Mouse (Mus musculus): ENCODE data around the gene Il2rb.

Il2rb gene

DNA sequence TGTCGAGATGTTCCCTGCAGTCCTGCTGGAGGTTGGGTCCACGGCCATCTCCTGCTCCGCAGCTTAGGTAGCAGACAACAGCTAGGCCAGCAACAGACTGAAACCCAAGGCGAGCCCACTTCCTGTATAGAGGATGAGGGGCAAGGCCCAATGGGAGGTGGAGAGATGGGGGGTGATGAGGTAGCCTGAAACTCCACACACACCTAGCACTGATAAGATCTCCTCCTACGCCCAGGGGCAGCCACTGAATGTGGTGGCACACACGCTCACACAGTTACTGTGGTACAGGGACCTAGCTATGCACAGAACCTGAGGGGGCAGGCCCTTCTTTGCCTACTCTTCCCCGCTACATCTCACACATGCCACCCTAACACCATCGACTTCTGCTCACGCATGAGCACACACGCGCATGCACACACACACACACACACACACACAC lies at the start of gene Il2rb:
Gene Il2rb (minus strand): TSS at position 304 of the 439 bp plus-strand sequence.
- DNase-seq = no peak

DNA sequence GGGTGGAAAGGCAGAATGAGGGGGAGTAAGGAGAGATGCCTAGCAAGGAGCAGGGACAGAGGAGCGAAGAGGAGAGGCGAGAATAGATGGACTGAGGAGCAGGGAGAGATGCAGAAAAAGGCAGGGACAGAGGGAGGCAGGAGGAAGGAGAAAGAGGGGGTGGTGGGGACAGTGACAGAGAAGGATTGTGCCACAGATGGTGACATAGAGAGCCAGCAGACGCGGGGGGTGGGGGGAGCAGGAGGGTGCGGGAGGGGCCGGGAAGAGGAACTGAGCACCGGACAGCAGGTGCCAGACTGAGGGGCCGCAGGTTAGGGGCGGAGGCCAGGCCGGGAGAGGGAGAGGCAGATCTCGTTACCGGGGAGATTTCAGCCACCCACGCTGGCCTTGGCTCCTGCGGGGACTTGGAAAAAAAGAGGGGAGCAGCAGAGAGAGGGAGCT lies 49.5 kb upstream of the Il2rb start, which contains the start of gene Sstr3:
Gene Sstr3 (minus strand): TSS at position 125 of the 441 bp plus-strand sequence.
- peak; percentile 72 for DNase-seq

DNA sequence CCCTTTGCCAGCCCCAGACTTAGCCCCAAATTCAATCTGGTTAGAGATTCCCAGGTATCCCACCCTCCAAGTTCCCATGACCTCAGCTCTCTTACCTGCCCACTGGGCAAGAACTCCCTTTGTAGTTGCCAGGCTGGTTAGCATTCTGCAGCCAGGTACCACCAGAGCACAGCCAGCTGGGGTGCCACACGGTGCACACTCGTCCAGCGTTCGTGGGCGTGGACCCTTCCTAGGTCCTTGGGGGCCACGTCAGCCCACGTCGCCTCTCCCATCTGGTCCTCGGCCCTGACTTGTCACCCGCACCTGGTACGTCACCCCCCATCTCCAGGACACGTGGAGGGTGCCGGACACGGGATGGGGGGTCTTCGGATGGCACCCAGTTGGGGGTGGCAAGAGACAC lies 49.0 kb upstream of the Il2rb start:
- peak; percentile 54 for DNase-seq

DNA sequence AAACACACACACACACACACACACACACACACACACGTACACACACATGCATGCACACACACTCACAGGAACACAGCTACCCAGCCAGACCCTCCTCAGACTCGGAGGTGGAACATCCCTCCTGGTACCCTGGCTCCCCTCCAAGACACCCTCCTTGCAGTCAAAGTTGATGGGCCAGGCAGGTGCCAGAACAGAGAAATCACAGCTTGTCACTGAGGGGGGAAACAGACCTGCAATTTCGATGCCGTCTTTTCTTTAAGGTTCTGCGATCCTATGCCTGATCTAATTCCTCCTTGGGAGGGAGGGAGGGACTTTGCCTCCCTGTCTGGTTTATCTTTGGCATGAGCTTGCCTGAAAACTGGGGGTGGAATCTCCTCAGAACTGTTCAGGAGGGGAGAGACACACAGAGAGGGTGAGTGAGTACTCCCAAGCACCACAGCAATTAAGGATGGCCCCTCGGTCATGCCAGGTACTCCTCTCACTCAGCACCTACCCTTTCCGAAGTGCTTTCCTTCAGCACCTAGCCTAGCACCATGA lies 47.8 kb upstream of the Il2rb start:
- peak; percentile 67 for DNase-seq

DNA sequence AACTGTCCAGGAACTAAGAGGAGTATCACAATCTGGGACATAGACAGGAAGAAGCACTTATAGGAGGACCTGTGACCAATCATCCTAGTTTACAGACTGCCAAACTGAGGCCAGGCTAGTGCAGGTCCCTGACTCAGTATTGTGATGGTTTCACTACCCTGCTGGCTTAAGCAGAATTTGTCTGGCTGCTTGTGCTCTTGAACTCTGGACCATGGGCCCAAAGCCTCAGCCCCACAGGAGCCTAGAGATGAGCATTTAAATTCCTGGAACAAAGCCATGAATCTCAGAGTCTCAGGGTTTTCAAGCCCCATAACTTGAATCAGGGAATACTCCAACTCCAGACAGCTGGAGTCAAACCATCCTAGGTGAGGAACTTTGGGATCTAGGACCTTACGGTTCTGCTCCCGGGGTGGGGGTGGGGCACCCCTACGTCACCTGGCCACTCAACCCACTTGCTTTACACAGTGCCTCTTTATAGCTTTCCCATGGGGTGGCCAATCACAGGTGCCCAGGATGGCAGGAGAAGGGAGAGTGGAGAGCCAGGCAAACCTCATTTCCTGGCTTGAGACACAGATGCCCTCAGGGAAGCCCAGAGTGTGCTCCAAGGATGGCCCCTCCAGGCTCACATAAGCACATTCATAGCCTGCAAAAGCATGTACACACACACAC lies 47.2 kb upstream of the Il2rb start:
- DNase-seq = peak; percentile 67

DNA sequence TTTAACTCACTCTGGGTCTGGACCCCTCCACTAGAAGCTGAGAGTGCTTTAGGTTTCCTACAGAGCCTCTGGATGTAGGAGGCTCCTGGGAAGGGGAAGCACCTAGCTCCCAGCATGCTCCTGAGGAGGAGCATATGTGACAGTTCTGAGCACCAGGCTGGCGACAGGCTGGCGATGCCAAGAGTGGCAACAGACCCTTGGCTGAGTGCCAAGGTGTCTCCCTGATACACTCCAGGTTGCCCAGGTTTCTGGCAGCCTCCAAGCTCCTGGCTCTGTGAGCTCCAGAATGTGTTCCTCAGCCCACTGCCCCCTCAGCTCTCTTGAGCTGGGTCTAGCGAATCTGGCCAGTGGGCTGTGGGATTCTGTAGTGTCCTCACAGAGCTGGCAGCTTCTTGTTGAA lies 46.5 kb upstream of the Il2rb start:
- peak; percentile 87 for DNase-seq

DNA sequence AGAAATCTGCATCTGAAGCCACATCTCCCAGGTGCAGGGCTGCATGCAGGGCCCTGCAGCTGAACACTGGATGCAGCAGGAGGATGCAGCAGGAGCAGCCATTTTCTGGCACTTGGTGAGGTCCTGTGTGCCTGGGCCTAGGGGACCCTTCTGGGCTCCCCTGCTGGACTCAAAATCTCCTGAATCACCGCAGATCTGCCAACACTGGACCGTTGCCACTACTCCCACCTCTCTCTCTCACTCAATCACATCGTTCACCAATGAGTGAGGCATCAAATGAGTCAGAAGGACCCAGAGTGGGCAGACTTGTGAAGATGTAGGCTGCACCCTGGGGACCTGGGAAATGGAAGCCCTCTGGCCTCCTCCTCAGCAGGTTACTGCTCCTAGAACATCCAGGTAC lies 46.0 kb upstream of the Il2rb start:
- no peak for DNase-seq

DNA sequence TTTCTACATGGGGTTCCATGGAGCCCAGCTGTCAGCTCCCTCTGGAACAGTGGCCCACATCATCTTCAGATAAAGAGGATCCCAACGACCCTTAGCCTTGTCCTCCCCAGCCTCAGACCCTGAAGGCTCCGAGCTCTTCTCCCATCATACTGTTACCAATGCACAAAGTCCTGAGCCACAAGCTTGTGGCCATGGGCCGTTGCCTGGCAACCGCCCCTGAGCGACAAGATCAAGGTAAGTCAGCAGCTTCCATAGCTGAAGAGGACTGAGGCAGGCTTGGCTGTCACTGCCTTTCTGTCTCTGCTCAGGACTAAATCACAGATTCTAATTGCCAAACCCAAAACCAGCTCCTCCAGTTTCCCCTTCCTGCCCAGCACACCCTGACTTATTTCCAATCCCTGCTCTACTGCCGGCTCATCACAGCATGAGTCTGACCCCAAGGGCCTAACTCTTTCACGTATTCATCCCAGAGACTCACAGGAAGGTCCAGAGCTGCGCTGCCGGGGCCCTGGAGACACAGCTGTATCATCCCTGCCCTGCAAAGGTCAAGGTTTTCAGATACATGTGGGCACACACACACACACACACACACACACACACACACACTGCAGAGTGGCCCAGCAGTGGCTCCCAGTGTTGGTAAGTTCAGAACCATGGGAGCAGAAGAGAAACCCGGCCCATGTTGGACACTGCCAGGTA lies 40.8 kb upstream of the Il2rb start:
- DNase-seq = no peak

DNA sequence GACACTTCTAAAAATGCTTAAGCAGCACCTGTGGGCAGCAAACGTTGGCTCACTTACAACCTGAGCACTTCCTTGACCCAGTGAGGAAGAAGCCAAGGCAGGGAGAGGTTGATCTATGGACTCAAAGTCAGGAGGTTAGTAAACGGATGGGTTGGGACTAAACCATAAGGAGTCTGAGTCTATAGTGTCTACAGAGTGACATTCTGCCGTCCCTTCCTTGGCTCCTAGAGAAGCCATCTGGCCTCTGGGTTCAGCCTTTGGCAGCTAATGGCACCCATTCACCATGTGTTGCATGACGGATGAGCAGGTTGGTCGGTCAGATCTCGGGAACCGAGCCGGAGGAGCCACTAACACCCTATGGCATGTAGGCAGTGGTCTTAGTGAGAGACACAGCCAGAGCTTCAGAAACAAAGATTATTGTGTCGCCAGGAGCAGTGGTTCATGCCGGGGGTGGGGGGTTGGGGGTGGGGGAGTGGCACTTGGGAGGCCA lies 38.3 kb upstream of the Il2rb start:
- DNase-seq = peak; percentile 88

DNA sequence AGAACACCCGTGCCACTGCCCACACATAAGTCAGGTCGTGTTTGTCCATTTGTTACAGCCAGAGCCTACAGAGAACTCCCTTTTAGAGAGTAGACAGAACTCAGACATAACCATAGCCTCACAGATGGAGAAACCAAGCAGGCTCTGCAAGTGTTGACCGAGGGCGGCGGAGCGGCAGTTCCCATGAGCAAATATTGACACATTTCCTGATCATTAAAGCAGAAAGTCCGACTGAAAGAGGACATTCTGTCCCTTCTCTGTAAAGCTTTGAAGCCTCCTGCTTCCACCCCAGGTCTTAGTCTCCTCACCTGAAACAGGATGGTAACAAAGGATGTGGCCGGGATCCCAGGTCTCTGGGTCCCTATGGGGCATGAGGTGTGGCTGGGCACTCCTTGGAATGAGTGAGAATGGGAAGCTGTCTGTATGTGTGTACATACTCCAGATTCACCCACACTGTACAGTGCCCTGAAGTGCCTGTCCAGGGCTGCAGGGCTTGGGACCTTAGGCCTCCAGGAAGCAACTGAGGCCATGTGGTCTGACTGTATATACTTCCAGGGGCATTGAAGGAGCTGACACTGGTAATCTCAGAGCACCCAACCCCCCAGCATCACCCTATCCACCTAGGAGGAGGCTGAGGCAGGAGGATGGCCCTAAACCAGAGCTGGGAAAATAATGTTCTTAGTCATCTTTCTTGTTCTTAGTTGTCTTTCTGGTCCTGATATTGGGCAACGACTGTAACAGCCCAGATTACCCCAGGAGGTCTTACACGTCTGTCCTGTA lies 37.7 kb upstream of the Il2rb start:
- no peak for DNase-seq

DNA sequence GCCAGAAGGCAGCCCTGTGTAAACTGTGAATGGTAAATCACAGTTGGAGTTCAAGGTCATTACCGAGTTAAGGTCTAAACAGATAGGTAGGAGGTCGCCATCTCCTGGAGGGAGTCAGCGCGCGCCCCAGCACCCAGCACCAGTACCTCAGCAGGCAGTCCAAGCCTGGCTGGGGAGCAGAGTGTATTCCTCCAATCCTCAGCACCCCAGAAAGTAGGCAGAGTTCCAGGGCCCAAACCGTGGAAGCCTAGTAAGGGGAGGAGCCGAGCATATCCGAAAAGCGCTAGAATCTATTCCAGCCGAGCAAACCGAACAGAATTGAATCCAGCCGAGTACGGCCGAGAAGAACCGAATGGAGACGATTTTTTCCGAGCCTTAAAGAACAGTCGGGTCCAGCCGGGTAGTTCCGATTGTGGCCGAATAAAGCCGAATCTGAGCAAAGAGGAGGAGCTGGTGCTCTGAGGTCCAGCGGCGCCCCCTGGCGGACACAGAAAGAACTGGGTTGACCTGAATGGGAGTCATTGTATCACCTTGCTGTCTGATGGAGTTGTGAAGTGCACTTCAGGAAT lies 36.9 kb upstream of the Il2rb start:
- peak; percentile 100 for DNase-seq

DNA sequence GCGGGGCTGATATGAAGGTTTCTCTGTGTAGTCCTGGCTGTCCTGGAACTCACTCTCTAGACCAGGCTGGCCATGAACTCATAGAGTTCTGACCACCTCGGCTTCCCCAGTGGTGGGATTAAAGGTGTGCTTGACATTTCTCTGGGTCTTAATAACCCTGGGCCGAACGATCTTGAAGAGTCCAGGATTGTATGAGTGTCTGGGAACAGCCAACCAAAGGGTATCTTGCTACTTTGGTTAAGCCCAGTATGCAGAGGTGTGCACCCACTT lies 36.3 kb upstream of the Il2rb start:
- peak; percentile 63 for DNase-seq

DNA sequence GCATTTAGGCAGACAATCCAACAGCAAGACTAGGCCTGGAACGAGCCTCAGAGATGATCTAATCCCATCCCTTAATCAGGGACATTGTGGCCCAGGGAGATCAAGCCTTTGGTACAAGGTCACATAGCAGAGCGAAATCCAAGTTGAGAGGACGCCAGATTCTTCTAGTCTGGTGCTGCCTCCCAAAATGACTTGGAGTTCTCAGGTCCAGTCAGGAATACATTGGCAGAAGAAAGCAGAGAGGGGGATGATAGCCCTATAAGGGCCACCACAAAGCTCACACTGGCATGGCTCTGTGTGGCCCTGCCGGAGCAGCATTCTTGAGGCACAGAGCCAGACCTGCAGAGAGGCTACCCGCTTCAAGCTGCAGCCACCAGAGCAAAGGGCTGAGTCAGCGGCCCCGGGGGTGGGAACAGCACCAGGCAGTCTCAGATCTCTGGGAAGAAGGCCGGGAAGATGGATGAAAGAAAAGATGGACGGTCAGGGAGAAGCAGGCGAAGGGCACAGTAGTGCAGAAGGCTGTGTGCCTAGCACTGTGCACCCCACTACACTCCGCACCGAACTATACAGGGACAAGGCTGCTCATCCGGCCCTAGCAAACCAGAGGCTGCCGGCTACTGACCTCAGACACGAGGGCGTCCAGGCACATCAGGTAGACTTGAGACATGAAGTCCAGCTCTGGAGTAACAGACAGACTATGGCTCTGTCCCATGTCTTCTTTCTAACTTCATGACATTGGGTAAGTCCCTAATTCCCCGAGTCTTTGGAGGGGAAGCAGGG lies 35.8 kb upstream of the Il2rb start, which contains the start of gene C1qtnf6:
Gene C1qtnf6 (minus strand): TSS at position 746 of the 780 bp plus-strand sequence.
- DNase-seq = peak; percentile 72

DNA sequence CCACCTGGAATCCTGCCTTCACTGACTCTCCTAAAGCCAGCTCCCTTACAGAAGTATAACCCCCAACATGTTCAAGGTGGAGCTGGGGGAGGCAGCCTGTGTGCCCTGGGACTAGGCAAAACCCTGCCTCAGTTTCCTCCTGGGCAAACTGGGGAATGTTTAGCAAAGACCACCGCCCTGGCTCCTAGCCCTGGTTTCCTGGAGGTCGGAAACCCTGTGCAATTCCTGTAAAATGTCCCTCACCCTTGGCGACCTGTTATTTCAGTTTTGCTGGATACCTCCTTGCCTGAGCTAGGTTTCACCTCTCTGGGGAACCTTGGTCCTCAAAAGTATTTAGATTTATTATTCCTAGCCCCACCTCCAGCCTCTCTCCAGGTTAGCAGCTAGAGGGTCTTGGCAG lies 35.1 kb upstream of the Il2rb start:
- peak; percentile 54 for DNase-seq

DNA sequence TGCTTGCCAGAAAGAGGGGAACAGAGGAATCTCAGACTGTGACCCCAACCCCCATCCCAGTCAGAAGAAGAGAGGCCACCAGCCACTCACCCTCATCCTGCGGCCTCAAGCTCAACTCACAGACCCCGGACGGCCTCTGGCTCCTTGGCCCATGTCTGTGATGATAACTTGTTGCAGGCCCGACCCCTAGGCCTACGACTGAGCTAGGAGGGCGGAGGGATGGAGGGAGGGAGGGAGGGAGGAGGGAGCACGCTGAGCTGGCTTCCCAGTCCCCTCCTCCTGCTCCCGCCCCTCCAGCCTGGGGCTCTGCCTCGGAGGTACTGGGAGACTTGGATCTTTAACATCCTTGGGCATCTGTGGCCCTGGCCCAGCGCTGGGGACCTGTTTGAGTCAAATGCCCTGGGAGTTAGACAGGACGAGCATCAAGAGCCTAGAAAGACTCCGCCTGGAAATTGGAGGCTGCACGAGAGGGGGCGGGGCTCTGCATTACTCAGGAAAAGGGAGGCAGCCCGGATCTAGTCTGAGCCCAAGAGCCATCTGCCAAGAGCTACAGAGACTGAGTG lies 34.4 kb upstream of the Il2rb start:
- DNase-seq = peak; percentile 69

DNA sequence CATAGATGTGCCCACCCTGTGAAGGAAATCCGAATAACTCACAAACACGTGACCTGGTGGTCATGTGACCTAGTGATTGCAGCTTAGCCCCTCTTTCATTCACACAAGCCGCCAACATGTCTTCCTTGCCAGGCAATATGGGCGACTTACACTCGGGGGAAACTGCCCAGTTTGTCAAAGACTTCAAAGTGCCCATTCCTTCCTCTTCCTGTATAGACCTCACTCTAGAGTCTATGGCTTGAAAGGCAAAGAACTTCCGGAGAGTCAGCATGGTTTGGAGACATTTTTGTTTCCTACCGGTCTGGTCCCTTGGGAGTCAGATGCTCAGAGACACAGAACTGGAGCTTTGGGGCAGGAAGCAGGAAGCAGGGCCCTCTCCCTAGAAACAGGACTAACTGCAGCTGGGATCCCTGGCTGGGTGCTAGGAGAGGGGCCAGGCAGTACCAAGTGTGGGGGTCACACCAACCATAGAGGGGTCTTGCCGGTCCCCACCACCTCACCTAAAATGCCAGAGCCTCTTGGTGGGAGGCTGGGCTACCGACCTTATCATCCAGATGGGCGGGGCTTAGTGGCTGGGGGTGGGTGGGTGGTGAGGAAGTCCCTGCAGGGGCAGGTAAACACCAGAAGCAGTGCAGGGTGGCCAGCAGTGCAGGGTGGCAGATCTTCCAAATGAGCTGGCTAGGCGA lies 33.8 kb upstream of the Il2rb start:
- no peak for DNase-seq

DNA sequence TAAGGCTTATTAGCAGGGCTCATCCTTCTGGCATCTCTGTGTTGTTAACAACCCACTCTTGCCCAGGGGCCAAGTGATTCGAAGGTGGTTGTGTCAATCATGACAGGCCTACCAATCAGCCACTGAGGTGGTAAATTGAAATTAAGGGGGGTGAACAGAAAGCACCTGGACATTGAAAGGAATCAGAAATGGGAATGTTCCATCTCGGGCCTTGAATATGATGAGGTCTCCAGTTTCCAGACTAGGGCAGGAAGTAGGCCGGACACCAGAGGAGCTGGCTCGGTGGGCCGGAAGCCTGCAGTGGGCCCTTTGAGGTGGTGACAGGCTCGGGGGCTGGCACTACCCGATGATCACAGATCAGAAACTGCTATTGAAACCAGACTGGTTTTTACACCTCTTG lies 32.9 kb upstream of the Il2rb start:
- peak; percentile 43 for DNase-seq

DNA sequence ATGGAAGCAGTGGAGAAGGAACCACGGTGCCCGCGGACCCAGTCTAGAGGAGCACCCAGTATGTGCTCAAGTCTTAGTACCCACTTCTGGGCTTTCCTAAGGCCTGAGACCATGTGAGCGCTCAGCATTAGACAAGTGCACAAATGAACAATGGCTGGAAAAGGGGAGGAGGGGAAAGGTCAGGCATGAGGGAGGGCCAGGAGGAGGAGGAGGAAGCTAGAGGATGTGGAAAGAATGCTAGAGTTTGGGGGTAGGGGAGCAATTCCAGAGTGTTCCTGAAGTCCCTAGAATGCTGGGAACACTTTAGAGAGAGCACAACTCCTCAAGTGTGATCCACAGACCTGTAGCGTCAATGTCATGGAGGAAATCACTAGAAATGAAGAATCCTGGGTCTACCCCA lies 29.1 kb upstream of the Il2rb start:
- no peak for DNase-seq

DNA sequence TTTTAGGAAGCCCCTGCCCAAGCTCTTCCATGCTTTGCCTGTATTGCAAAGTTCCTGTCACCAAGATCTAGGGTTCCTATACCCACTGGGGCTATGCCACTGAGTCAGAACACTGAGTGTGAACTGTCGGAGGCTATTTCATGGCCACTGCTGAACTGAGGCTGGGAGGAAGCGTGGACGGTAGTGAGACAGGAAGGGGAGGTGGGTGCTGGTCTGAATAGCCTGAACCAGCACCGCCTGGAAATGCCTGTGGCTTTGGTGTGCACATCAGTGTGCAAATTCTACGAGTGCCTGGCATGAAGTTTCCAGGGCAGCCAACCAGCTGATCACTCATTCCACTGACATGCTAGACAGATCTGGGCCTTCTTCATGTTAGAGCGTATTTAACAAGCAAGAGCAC lies 26.8 kb upstream of the Il2rb start:
- DNase-seq = no peak

DNA sequence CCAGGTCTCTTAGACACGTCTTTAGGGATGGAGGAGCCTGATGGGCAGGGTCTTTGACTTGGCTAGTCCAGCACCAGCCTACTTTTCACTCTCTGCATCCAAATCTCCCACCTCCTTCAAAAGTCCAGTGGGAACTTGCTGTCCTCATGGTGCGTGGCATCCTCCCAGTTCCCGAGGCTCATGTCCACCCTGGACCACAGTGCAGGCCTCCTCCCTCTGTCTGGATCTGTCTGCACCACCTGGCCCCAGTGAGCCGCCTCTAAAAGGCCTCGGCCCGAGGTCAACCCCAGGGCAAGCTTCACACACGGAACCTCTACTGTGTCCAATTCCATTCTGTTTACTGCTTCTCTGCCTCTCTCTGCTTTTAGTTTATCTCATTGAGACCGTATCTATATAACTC lies 26.3 kb upstream of the Il2rb start:
- DNase-seq = no peak

DNA sequence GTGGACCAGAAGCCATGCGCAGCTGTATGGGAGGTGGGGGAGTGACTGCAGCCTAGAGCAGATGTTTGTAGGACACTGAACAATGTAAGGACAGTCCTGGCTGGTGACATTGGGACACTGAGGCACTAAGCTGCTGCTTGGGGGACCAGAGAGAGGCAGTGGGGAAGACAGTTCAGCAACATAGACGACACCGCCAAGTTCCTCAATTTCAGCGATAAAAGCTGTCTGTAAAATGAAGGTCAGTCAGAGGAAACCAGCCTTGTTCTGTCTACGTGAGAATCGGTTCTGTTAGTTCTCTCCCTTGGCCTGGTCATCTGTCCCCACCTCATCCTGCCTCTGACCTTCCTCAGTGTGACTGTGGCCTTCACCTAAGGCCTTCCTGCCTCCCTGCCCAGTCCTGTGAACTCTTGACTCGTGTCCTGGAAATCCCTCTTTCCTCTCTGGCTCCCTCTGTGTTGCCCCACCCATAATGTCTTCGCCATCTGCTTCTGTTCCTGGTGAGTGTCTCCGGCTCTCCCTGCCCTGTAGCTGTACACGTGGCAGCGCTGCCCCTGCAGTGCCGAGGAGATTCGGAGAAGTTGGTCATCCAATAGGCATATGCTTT lies 25.1 kb upstream of the Il2rb start:
- no peak for DNase-seq
